Mouse (Mus musculus) brain, adult 2 months (tissue): ENCODE data around the gene Gpsm2.
"Not testable (repeated sequence)": the region's sequence is repeated elsewhere in the genome, so short reads cannot be mapped to it uniquely, and the experiment has no call there.

Source experiments
- DNase-seq: peaks from one replicate; pipeline ENCODE4 v3.0.0; 2011; ENCODE audit warnings: low read depth, low spot score

The Gpsm2 gene

DNA sequence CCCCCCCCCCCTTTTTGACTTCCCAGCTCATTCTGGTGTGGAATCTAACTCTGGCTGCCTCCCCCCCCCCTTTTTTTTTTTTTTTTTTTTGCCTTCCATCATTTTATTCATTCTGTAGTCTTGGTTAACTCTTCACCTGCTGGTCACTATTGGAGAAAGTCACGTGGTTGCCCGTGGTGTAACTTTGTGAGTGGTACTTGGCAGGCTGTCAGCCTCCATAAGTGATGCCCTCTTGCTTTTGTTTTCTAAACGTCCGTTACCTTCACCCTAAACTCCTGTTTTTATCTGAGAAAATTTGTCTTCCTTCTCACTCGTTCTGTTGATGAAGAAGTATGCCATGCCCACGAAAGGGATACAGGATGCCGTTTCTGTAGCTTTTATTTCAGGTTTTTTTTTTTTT is 66.6 kb downstream of the Gpsm2 start:
- no peak for DNase-seq

DNA sequence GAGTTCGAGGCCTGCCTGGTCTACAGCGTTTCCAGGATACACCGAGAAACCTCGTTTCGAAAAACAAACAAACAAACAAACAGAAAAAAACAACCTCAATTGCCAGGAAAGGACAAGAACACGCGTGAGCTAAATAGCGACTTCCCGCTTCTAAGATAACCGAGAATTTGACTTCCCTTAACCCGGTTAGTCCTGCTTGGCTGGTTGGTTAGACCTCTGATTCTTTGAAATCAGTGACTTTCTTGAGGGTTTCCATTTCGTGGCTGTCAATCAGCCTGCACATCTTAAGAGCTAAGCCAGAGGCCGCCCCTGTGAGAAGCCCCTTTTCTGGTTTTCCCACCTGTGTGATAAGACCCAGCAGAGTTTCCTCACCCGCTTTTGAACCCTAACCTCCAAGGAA is 67.5 kb downstream of the Gpsm2 start:
- no peak for DNase-seq

DNA sequence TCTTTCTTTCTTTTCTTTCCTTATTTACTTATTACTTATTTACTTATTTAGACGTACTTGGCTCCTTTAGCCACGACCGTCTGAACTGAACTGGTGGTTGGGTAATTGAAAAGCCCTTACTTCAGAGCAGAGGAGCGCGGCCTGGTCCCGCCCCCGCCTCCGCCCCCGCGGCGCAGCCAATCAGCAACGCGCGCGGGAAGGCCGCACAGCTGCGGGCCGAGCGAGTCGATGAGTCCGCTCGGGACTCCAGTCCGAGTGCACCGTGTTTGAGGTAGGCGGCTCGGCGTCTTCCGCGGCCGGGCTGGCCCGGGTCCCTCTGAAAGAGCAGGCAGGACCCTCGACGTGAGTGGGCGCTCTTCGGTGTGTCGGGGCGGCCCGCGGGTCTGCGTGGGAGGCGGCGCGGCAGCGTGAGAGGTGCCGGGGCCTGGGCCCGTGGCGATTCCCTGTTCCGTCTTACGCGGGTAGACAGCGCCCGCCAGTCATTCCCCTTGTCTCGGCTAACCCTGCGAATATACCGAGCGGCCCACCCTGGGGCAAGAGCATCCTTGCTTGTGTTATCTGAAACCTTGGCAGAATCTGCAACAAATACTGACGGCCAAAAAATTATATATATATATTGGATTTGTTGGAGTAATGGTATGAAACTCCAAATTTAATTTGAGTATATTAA is 68.3 kb downstream of the Gpsm2 start, which contains the start of gene Clcc1:
Gene Clcc1 (plus strand): TSS at position 204 of the 670 bp plus-strand sequence.
- peak; percentile 96 for DNase-seq

DNA sequence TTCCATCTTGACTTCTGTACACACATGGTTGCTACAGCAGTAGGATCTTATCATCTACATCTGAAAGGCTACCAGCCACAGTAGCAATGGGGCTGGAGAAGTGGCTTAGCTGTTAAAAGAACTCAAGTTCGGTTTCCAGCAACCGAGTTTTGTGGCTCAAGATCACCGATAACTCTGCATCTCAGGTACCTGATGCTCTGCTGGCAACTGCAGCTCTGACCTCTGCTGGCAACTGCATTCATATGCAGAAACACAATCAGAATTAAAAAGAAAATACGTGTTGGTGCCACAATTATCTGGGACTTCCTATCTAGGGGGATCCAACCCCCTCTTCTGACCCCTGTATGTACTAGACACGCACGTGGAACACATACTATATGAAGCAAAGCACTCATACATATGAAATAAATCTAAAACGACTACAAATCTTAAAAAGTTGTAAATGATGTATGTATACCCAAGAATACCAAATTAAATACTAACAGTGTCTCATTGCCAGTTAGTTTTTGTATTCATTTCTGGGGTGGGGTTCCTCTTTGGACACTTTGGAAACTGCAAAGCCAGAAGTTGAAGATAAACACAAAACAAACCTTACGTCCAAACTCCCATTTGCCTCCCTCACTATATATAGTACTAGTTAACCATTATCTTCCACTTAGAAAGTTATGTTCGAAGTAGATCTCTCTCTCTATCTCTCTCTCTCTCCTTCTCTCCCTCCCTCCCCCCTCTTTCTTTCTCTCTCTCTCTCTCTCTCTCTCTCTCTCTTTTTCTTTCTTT is 69.1 kb downstream of the Gpsm2 start:
- no peak for DNase-seq

DNA sequence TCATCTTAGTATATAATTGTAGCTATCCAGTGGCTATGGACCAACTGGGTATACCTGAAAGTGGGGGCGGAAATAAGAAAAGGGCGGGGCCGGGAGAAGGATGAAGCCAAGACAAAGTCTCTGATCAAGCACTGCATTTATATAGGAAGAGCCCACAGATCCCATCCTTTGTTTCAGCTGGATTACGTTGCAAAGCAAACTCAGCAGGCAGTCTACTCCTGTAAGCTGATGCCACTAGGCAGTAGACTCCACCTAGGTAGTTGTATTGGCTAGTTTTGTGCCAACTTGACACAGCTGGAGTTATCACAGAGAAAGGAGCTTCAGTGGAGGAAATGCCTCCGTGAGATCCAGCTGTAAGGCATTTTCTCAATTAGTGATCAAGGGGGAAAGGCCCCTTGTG is 74.4 kb downstream of the Gpsm2 start:
- not testable (repeated sequence) for DNase-seq

DNA sequence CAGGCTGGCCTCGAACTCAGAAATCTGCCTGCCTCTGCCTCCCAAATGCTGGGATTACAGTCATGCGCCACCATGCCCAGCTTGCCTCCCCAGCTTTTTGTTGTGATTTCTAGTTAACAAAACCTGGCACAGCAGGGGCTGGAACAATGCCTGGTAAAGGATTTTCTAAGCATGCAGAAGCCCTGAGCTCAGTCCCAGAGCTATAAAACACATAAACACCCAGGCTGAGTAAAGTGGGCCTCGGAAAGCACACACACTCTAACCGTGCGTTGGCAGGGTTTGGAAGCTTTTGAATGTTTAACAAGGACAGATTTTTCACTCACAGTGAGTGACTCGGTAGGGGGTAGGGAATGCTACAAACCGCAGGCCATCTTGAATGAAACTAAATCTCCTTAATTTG is 76.1 kb downstream of the Gpsm2 start:
- DNase-seq, result peak; percentile 72

DNA sequence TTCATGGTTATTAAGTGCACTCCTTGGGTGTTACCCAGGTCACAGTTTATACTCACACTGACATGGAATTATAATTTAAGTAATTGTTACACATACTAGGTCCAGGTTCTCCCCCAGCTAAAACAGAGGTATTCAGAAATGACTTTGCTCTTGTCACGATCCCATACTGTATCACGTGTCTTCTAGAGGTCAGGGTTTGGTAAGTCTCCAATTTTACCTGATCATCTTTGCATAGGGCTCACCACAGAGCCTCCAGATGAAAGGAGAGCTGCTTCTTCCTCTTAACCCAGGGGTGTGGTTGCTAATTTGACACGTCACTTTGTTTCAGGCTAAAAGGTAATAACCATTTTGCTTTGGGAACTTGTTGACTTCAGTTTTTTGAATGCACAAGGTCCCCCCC is 77.3 kb downstream of the Gpsm2 start:
- no peak for DNase-seq

DNA sequence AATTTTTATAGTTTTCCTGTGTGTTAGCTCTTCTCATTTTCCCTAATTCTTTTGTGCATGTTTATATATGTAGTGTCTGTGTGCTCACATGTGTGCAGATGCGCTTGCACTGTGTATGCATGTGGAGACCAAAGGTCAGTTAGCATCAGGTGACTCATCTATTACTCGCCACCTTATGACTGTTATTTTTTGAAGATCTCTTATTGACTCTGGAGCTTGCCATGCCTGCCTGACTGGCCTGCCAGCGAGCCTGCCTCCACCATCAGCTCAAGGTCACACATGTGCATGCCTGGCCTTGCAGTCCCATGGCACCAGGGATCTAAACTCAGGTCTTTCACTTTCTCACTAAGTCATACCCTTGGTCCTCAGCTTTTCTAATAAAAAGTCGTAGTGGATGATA is 81.1 kb downstream of the Gpsm2 start:
- DNase-seq, result no peak

DNA sequence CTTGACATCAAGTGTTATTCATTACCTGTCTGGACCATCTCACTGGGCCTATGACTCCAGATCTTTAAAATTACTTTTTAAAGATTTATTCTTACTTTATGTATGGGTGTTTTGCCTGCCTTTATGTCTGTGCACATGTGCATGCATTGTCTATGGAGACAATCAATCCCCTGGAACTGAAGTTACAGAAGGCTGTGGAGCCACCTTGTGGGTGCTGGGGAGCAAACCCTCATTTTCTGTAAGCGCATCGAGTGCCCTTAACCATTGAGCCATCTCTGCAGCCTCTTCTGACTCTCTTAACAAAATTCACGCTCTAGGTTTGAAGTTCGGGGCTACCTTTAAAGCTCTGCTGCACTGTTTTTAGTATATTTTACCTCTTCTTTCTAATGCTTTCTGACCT is 82.7 kb downstream of the Gpsm2 start:
- peak; percentile 38 for DNase-seq

DNA sequence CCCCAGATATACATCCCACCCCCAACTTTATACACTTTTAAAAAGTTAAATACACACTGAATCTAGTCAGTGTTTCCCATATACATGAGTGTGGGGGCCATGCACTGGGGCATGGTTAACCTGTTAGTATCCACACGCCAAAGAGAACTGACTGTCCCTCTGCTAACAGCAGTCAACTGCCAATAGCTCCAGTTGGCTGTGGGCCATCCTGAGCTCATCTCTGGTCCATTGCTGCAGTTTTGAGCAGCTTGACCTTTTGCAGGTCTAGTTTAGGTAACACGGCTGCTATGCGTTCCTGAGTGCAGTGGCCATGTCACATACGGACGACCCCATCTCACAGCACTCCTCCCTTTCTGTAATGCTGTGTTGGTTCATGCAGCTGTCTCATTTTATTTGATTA is 87.3 kb downstream of the Gpsm2 start:
- no peak for DNase-seq
